Mouse (Mus musculus): Measurements from ENCODE around the gene Hacd3.
"Not testable (repeated sequence)": the region's sequence is repeated elsewhere in the genome, so short reads cannot be mapped to it uniquely, and the experiment has no call there.

Hacd3 gene

DNA sequence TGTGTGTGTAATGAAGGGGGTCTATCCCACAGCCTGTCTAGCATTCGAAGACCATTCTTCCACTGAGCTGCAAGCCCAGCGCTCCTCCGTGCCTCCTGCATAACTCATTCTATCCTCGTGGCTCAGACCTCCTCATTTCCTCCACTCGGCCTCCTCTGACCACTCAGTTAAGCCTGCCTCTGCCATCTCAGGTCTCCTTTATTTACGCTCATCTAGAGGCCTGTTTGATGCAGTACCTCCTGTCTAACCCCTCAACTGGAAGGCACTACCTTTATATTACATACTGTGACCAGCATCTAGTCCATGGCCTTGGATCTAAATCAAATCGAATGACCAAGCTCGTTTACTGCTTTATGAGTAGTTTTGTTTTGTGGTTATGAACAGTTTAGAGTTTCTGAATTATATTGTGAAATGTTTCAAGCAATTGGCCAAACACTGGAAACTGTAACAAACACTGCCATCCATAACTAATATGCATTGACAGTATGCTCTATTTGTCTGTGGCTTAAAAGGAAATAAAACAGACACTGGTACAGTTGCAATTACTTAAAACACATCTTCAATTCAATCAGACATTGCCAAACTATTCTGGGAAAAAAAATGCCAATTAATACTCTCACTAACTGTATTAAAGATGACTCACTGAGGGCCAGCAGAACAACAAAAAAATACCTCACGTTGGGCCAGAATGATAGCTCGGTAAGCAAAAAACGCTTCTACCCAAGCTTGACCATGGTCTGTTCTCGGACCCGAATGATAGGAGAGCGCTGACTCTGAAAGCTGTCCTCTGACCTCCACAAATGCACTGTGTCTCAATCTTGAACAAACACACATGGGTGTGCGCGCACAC lies 4.3 kb downstream of the Hacd3 start:
- in situ Hi-C loops (cut with MboI, MseI) = no loop called here

- in situ Hi-C loops (cut with MboI, MseI) = no loop called here
These were observed 5.1 kb downstream of the Hacd3 start for GRCm38 (mm10) chr9:65016241-65016977.

- in situ Hi-C loops (cut with MboI, MseI) = no loop called here
These were observed 5.9 kb downstream of the Hacd3 start for GRCm38 (mm10) chr9:65015461-65016222.

DNA sequence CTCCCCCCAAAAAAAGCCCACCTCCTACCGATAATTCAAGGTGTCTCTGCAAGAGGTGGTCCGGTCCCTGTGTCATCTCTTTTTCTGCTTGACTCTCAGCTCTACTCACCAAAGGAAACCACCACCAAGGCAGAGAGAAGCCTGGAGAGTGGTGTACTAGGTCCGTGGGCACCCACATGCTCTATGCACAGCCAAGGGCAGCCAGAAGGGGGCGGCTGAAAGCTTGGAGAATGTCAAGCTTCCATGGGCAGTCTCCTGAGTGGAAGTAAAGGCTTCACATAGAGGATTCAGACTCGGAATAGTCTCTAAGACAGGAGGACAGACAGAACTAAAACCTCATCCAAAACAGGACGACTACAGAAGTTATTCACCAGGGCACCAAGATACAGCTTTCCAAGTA lies 10.2 kb downstream of the Hacd3 start:
- in situ Hi-C loops (cut with MboI, MseI) = loop anchor here (5.0 kb wide), 1 partner anchor 531 kb away; no protein-coding TSS in a partner anchor

DNA sequence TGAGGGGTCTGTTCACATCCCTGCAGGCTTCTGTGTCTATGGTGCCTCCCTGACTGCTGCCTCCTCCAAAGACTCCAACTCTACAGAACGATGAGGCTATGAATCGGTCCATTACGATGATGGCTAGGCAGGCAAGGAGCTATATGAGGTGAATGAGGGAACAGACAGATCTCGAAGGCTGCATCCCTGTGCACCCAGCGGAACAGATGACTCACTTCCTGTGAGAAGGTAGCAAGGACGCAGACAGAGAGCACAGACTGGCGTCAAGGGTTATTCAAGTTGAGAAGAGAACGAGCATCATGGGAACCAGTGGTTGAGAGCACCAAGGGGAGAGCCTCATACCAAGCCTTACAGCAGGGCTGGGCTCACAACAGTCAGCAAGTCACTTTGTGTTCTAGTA lies 10.9 kb downstream of the Hacd3 start:
- in situ Hi-C loops (cut with MboI, MseI) = loop anchor here (5.0 kb wide), 1 partner anchor 532 kb away; no protein-coding TSS in a partner anchor

DNA sequence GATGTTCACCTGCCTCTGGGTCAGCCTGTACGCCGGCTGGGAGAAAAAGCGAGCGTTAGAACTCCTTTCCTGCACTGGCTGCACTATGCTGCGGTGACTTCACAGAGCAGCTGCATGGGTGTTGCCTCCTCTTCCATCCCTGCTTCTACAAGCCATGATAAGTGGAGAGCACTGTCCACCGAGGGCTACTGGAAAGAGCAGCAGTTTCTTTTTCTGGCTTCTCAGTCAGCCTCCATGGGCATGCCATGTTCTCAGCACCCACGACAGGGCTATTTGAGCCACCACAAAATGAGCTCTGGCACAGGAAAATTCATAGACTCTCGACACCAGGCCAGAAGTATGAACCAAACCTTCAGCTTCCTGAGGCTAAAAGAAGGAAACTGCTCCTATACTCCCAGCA lies 15.8 kb downstream of the Hacd3 start:
- in situ Hi-C loops (cut with MboI, MseI) = no loop called here

DNA sequence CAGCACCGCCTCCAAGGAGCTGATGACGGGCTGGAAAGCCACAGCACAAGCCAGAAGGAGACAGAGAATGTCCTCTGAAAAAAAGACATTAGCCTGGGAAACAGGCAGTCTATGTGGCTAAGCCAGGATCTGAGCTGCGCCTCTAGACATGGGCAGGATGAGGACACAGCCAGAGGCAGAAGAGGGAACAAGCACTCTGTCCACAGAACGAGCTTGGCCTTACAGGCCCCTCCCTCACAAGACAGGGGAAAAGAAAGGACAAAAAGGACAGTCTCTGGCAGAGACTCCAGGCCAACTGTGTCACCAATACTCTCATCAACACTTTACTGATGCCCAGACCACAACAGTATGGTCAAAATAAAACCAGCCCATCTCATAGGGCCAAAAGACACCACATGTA lies 20.0 kb downstream of the Hacd3 start:
- in situ Hi-C loops (cut with MboI, MseI) = no loop called here

DNA sequence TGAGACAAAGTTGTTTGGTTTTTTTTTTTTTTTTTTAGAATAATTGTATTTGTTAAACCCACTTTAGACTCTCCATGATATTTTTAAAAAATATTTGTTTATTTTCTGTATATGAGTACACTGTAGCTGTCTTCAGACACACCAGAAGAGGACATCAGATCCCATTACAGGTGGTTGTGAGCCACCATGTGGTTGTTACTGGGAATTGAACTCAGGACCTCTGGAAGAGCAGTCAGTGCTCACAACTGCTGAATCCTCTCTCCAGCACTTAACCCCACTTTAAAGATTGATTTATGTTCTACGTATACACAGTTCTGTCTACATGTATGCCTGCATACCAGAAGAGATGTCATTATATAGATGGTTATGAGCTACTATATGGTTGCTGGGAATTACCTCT lies 26.0 kb downstream of the Hacd3 start:
- in situ Hi-C loops (cut with MboI, MseI) = not testable (repeated sequence)

GRCm38 (mm10) chr9:64990291-64990690 lies 31.2 kb downstream of the Hacd3 start:
- in situ Hi-C loops (cut with MboI, MseI) = no loop called here

GRCm38 (mm10) chr9:64988443-64988842 lies 33.0 kb downstream of the Hacd3 start:
- in situ Hi-C loops (cut with MboI, MseI) = no loop called here

- in situ Hi-C loops (cut with MboI, MseI) = no loop called here
These were observed 33.8 kb downstream of the Hacd3 start for GRCm38 (mm10) chr9:64987651-64988050.

GRCm38 (mm10) chr9:64985807-64986206 lies 35.7 kb downstream of the Hacd3 start:
- in situ Hi-C loops (cut with MboI, MseI) = no loop called here

DNA sequence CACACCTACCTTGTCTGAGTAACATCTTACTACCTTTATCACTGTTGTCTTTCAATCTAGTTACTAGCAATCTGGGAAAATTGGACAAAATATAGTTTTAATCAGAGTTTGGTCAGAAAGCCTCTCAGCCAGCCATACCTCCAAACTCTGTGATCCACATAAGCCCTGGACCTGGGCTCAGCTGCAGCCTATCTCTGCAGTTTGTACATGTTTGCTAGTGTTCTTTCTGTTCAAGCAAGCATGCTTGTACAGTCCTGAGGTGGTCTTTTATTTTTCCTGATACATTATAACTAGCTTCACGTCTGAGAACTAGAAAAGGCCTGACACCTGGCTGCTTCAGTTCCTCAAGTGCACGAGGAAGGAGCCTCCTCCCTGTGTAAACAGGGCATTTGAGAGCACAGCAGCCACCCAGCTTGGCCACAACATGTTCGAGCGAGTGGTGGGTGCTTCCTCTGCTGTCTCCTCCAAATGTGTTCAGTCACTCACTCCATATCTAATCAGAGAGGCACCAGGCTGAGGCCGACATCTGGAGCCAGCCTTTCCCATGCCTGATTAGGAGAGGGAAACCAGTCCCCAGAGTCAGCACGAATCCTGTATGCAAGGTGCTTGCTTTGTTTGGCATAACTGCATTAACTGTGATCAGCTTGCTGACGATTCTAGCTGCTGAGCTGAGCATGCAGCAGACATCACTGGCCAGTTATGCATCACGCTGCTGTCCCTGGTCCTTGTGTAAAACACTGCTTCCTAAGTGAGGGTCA lies 36.3 kb downstream of the Hacd3 start:
- in situ Hi-C loops (cut with MboI, MseI) = no loop called here

- in situ Hi-C loops (cut with MboI, MseI) = no loop called here
These were observed 39.6 kb downstream of the Hacd3 start for GRCm38 (mm10) chr9:64981904-64982303.

- in situ Hi-C loops (cut with MboI, MseI) = no loop called here
These were observed 40.9 kb downstream of the Hacd3 start for GRCm38 (mm10) chr9:64980548-64980947.

- in situ Hi-C loops (cut with MboI, MseI) = no loop called here
These were observed 60.5 kb downstream of the Hacd3 start for GRCm38 (mm10) chr9:64960978-64961320.

DNA sequence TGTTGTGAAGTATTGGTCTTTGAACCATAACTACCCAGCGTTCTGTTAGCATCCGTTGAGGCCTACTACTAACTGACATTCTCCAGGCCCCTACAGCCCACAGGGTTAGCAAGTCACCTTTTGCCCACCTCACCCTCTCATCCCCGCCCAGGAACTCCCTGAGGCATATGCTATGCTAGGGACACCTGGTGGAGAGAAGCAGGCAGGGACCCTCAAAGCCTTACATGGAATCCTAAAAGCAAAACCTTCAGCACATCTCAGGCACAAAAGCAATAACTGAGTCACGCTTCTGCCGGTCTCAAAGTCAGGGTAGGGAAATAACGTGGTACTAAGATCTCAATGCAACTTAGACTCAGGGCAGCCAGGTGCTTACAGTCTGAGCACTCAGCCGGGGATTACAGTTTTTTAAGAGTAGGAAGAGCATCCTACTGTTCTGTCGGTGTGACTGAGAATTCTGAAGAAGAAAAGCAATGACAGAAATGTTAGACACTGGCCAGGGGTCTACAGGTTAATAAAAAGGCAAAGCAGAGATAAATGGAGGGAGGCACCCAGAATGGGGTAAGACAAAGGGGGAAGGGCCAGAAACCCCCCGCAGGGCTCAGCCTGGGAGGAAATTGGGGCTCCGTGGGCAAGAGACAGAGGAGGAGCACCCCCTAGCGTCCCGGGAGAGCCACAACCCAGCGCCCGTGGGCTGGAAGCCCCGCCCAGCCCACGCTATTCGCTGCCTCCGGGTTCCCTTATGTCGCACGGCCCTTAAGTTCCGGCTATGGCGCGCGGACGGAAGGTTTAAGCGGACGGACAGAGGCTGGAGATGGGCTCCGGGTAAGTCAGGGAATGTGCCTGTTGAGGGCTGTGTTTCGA lies 61.1 kb downstream of the Hacd3 start, which contains the start of gene Ints14:
TSS of gene Ints14 (plus strand) at position 789 of the 861 bp plus-strand sequence.
- in situ Hi-C loops (cut with MboI, MseI) = no loop called here

GRCm38 (mm10) chr9:64957276-64957675 lies 64.2 kb downstream of the Hacd3 start:
- in situ Hi-C loops (cut with MboI, MseI) = no loop called here

DNA sequence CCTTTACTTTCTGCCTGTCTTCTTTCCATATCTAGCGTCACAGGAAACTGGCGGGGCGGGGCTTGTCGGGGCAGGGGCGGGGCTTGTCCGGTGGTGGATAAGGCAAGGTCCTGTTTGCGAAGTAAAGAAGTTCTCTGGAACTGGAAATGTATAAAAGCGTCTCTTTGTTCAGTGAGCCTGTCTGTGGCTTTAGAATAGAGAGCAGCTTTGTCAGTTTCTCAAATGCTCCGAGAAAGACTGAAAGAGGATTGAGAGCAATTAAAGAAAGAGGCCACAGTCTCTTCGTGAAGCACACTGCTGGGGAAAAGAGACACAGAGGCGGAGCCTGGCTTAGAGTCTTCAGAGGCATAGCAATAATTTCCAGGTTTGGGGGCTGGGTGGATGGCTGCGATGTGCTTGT lies 65.2 kb downstream of the Hacd3 start:
- in situ Hi-C loops (cut with MboI, MseI) = no loop called here

- in situ Hi-C loops (cut with MboI, MseI) = no loop called here
These were observed 68.3 kb downstream of the Hacd3 start for GRCm38 (mm10) chr9:64953190-64953589.

Measured in regulatory T cell (primary cell).